Mouse (Mus musculus) G1E (cell line): ENCODE results near the gene Drp2. TPM values are rescaled to one million over a fixed set of nuclear protein-coding genes. Genes with fewer than 3 reads are reported as not detected.

Source experiments
- ATAC-seq: 2 replicates; pipeline ENCODE4 v1.8.0; 2016; ENCODE audit warnings: mild to moderate bottlenecking; ENCODE audit not compliant: insufficient number of reproducible peaks, poor library complexity, low FRiP score, severe bottlenecking; ENCODE audit errors: extremely low read depth
- DNase-seq: peaks from one replicate; pipeline ENCODE4 v3.0.0; 2012; ENCODE audit warnings: low spot score
- H3K27me3 ChIP-seq: 2 replicates; pipeline ENCODE4 v1.6.1; 2012; ENCODE audit warnings: mild to moderate bottlenecking, low read length, inconsistent platforms; ENCODE audit not compliant: insufficient read depth
- H3K36me3 ChIP-seq: replicated peaks from 2 replicates; pipeline ENCODE3; 2012; ENCODE audit warnings: mild to moderate bottlenecking, inconsistent platforms
- H3K4me1 ChIP-seq: 2 replicates; pipeline ENCODE4 v1.6.1; 2012; ENCODE audit warnings: low read depth, low read length, inconsistent platforms, mixed read lengths; ENCODE audit not compliant: insufficient read depth
- H3K4me3 ChIP-seq: 2 replicates; pipeline ENCODE4 v1.5.1; 2012; ENCODE audit warnings: low read depth, mild to moderate bottlenecking, inconsistent platforms, low read length, moderate library complexity, mixed read lengths
- H3K9me3 ChIP-seq: replicated peaks from 2 replicates; pipeline ENCODE4 v1.6.1; 2012; ENCODE audit warnings: inconsistent platforms
- CTCF ChIP-seq: IDR thresholded peaks from 2 replicates; pipeline ENCODE4 v1.5.1; 2012; ENCODE audit warnings: low read depth, low read length, inconsistent platforms, mixed read lengths
- GATA1 ChIP-seq: IDR thresholded peaks from 2 replicates; pipeline ENCODE4 v1.6.1; 2012; ENCODE audit warnings: borderline replicate concordance, low read length, inconsistent platforms, mixed read lengths
- GATA2 ChIP-seq: IDR thresholded peaks from 2 replicates; pipeline ENCODE4 v1.6.1; 2012; ENCODE audit warnings: low read depth, low read length, inconsistent platforms, borderline replicate concordance
- POLR2AphosphoS5 ChIP-seq: IDR thresholded peaks from 2 replicates; pipeline ENCODE4 v1.6.1; 2012; ENCODE audit warnings: low read depth, low read length, inconsistent platforms; ENCODE audit not compliant: insufficient replicate concordance
- TAL1 ChIP-seq: conservative IDR thresholded peaks from 2 replicates; pipeline ENCODE4 v1.6.1; 2012; ENCODE audit warnings: low read depth, low read length, inconsistent platforms, mixed read lengths
- polyA plus RNA-seq: library from polyadenylated mRNA; stranded (reverse); fragments of >175 nt; gene quantifications from 2 replicates; pipeline ENCODE4 v1.2.3, GENCODE M21; 2012
- total RNA-seq, 2 experiments: library from RNA; stranded (forward) in 1 of 2; stranded (reverse) in 1 of 2; fragments of 200-1000 nt in 1 of 2; fragments of >200 nt in 1 of 2; fragmentation: Nextera tagmentation in 1 of 2; gene quantifications; 2 replicates each; pipeline ENCODE4 v1.2.3; 2014 to 2017

The Drp2 gene
- total and polyA plus RNA-seq, 3 experiments = 0.04 to 0.98 (median 0.22) TPM

- TF ChIP-seq GATA1 = no peak
- no peak for TF ChIP-seq TAL1
- no peak for TF ChIP-seq POLR2AphosphoS5
- TF ChIP-seq CTCF = no peak
- TF ChIP-seq GATA2 = no peak
- ATAC-seq (no peak), DNase-seq (no peak)
- Histone ChIP-seq H3K27me3 (no peaks in the 10 kb centered on the region), H3K4me3 (no peak overlapping the region), H3K9me3 (no peaks in the 10 kb centered on the region), H3K36me3 (no peaks in the 10 kb centered on the region), H3K4me1 (no peaks in the 10 kb centered on the region)
These were observed 19.5 kb upstream of the Drp2 start for GRCm38 (mm10) chrX:134384896-134385295.

GRCm38 (mm10) chrX:134398972-134399371 is 5.4 kb upstream of the Drp2 start:
- ATAC-seq (no peak), DNase-seq (no peak)
- Histone ChIP-seq H3K27me3 (no peaks in the 10 kb centered on the region), H3K9me3 (no peaks in the 10 kb centered on the region), H3K36me3 (no peaks in the 10 kb centered on the region), H3K4me1 (no peaks in the 10 kb centered on the region), H3K4me3 (no peak overlapping the region)
- TF ChIP-seq POLR2AphosphoS5 (no peak), TAL1 (no peak), GATA1 (no peak), CTCF (no peak), GATA2 (no peak)

- ATAC-seq = no peak
- no peak for TF ChIP-seq TAL1
- no peak overlapping the region for H3K4me3 ChIP-seq
These were observed 219 bp downstream of the Drp2 start for GRCm38 (mm10) chrX:134404584-134404955.

GRCm38 (mm10) chrX:134409354-134409900 is 5.1 kb downstream of the Drp2 start:
- H3K4me3 ChIP-seq = no peak overlapping the region
- no peaks in the 10 kb centered on the region for H3K9me3 ChIP-seq
- no peaks in the 10 kb centered on the region for H3K4me1 ChIP-seq
- no peak for TF ChIP-seq GATA1
- TF ChIP-seq GATA2 = no peak
- no peak for TF ChIP-seq TAL1
- TF ChIP-seq POLR2AphosphoS5 = no peak
- no peak for TF ChIP-seq CTCF
- ATAC-seq (no peak), DNase-seq (no peak)
- no peaks in the 10 kb centered on the region for H3K36me3 ChIP-seq
- H3K27me3 ChIP-seq = no peaks in the 10 kb centered on the region

More at GRCm38 (mm10) chrX:134404584-134404955, 219 bp downstream of the Drp2 start:
- DNase-seq = no peak
- Histone ChIP-seq H3K27me3 (no peaks in the 10 kb centered on the region), H3K9me3 (no peaks in the 10 kb centered on the region), H3K4me1 (no peaks in the 10 kb centered on the region), H3K36me3 (no peaks in the 10 kb centered on the region)

- TF ChIP-seq GATA2 = no peak
- TF ChIP-seq GATA1 = no peak
- TF ChIP-seq TAL1 = no peak
- TF ChIP-seq POLR2AphosphoS5 = no peak
- no peak for TF ChIP-seq CTCF
- no peaks in the 10 kb centered on the region for H3K4me1 ChIP-seq
- H3K9me3 ChIP-seq = no peaks in the 10 kb centered on the region
- H3K4me3 ChIP-seq = no peak overlapping the region
- ATAC-seq (no peak), DNase-seq (no peak)
- H3K36me3 ChIP-seq = no peaks in the 10 kb centered on the region
- no peaks in the 10 kb centered on the region for H3K27me3 ChIP-seq
These were observed 7.7 kb downstream of the Drp2 start for GRCm38 (mm10) chrX:134412096-134412495.

GRCm38 (mm10) chrX:134420097-134420496 is 15.7 kb downstream of the Drp2 start:
- Histone ChIP-seq H3K36me3 (no peaks in the 10 kb centered on the region), H3K4me3 (no peak overlapping the region), H3K9me3 (no peaks in the 10 kb centered on the region), H3K4me1 (no peaks in the 10 kb centered on the region), H3K27me3 (no peaks in the 10 kb centered on the region)
- DNase-seq (no peak), ATAC-seq (no peak)
- TF ChIP-seq POLR2AphosphoS5 (no peak), CTCF (no peak), GATA1 (no peak), TAL1 (no peak), GATA2 (no peak)

- no peak for ATAC-seq
- Histone ChIP-seq H3K9me3 (no peaks in the 10 kb centered on the region), H3K4me1 (no peaks in the 10 kb centered on the region), H3K27me3 (no peaks in the 10 kb centered on the region), H3K4me3 (no peak overlapping the region), H3K36me3 (no peaks in the 10 kb centered on the region)
- TF ChIP-seq GATA2 (no peak), GATA1 (no peak), CTCF (no peak)
- DNase-seq = no peak
These were observed 19.9 kb downstream of the Drp2 start for GRCm38 (mm10) chrX:134424263-134424662.
